Mouse (Mus musculus) embryonic fibroblast, embryonic 13.5 days (primary cell): Measurements from ENCODE around the gene Tap1.

Experiments
- CTCF ChIP-seq: IDR thresholded peaks from 2 replicates; pipeline ENCODE4 v1.5.1; 2011; ENCODE audit warnings: mild to moderate bottlenecking, control low read depth, low read length, moderate library complexity, borderline replicate concordance; ENCODE audit not compliant: insufficient read depth
- POLR2A ChIP-seq: IDR thresholded peaks from 2 replicates; pipeline ENCODE4 v1.6.1; 2011; ENCODE audit warnings: low read depth, mild to moderate bottlenecking, control low read depth, low read length, moderate library complexity

GRCm38 (mm10) chr17:34208421-34208820, 21.1 kb downstream of the Tap1 start:
- TF ChIP-seq CTCF, result no peak
- TF ChIP-seq POLR2A, result no peak
